Mouse (Mus musculus): ENCODE results near the gene Zfp384.

Zfp384 gene

DNA sequence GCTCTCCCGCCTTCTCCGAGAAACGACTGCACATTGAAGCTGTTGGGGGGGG lies at the start of gene Zfp384:
TSS of gene Zfp384 (plus strand) at position 17 of the 52 bp plus-strand sequence.
- DNase-seq (ENCODE audit: inconsistent ontology term): no peak

DNA sequence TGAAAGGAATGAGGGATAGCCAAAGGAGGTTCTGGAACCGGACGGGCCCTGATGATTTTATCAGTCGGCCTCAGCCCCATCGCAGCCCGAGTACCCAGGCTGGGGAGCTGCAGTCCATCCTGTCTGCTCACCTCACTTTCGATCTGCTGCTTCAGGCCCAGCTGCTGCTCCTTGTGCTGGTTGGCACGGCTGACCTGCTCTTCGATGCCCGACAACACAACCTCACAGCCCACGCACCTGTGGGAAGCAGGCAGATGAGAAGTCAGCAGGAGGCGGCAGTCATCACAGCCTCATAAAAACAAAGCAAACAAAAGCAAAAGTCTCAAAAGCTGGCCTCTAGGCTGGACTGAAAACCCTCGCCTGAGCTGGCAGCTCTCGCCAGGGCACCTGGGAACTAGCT lies 49.0 kb upstream of the Zfp384 start:
- DNase-seq (ENCODE audit: inconsistent ontology term): no peak

DNA sequence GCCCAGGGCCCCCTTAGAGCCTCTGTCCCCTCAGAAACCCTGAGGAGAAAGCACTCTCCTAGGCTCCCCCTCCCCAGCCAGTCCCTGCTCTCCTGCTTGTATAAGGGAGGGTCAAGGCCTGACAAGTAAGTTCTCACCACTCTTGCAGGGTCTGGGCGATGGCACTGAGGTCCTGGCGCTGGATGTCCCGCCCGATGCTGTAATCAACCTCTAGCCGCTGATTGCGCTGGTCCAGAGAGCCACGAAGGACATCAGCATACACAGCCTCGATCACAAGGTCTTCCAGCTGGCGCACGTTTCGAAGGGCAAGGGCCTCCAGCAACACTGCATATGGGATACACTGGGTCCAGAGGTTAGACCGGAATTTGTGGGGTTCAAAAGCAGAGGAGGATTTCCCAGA lies 47.9 kb upstream of the Zfp384 start:
- DNase-seq (ENCODE audit: inconsistent ontology term): no peak

DNA sequence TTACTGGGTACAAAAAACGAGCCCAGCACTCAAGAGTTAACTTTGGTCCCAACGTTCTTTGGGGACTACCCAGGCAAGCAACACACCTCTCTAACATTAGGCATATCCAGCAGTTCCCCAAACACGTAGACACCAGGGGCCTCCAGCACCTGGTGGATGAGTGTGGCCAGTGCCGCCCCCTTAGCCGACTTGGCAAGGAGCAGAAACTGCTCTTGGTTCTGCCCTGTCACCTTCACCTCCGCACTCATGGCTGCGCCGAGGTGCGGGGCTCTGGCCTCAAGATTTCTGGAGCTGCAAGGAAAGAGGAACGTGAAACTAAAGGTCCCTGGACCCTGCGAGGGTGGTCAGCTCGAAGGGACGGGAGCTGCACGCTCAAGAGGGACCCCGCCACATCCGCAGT lies 44.3 kb upstream of the Zfp384 start:
- DNase-seq (ENCODE audit: inconsistent ontology term): no peak

DNA sequence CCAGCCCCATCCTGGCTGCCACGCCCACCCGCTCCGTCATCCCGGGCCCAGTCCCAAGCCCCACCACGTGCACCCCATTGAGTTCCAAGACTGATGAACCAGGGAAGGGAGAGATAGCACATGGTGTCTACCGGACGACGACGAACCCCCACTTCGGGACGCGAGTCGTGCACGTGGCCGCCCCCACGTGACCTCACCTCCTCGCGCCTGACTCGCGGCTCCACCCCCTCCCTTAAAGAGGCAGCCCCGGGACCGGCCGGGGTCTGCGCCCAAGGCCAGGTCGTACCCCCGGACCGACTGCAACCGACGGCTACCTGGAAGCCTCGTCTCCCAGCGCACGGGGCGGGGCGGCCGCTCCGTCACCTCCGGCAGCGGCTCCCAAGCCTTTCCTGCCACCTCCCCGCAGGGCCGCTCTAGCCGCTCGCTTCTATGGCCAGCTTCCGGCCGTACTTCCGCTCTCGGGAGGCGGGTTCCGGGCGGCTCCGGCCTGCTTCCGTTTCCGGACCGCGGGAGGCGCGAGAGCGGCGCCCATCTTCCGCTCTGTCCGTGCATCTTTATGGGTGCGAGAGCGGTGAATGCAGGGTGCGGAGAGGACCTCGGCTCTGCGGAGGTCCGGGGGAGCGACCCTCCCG lies 43.7 kb upstream of the Zfp384 start, which contains the start of gene Cops7a:
TSS of gene Cops7a (minus strand) at position 451 of the 632 bp plus-strand sequence.
- DNase-seq (ENCODE audit: inconsistent ontology term): peak; percentile 96

DNA sequence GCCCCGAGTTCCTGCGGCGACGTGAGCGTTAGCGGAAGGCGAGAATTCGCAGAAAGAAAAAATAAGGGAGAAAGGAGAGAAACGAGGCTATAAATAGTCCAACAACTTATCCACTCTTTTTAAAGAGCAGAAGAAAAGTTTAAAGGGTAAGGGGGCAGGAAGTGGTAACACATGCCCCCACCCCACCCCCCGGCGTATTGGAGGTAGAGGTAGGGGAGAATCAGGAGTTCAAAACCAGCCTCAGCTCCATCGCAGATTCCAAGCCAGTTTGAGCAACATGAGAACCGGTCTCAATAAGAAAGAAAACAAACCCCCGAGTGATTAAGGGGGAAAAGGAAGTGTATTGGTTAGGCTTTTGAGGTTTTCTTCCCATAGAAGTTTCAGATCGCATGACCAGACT lies 43.2 kb upstream of the Zfp384 start:
- DNase-seq (ENCODE audit: inconsistent ontology term): no peak

DNA sequence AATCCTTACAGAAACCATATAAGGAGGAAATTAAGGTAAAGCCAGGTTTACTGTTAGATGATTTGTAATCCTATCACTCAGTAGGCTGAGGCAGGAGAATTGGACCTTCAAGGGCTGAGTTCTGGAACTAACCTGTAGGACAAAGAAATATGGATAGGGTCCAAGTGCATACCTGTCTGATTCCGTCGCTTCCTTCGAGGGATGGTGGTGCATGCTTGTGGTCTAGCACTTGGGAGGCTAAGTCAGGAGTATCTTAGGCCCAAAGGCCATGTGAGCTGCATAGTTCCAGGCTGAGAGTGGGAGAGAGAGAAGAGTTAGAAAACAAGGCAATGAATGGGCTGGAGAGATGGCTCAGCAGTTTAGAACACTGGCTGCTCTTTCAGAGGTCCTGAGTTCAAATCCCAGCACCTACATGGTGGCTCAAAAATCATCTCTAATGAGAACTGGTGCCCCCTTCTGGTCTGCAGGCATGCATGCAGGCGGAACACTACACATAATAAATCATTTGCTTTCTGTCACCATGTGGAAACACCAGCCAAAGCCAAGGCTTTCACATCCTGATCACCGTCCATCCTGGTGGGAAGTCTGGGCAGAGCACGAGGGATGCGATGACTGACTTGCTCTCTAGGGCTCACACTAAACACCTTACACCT lies 42.4 kb upstream of the Zfp384 start:
- no peak for DNase-seq (ENCODE audit: inconsistent ontology term)

DNA sequence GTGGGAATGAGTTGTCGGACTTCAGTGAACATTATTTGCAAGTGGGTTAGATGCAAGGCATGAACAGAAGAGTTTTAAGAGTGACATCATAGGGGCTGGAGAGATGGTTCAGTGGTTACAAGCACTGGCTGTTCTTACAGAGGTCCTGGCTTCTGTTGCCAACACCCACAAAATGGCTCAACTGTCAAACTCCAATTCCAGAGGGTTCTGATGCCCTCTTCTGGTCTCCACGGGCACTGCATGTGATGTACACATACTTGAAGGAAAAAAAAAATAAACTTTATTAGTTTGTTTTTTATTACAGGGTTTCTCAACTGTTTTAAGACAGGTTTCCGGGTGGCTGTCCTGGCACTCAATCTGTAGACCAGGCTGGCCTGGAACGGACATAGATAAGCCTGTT lies 41.2 kb upstream of the Zfp384 start:
- peak; percentile 7 for DNase-seq (ENCODE audit: inconsistent ontology term)

DNA sequence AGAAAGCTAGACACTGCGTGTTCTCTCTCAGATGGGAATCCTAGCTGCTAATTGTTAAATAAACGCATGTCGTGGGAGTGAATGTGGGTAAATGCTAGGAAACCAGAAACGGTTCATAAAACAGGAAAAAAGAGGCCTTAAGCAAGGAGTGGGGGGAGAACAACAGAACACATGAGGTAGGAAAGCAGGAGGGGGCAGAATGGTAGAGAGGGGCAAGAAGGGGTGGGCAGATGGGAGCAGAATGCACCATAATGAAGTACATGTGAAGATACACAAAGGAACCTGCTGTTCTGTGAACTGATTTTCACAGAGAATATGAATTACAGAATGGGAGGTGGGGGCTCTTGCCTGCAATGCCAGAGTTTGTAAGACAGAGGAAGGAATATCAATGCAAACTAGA lies 16.7 kb upstream of the Zfp384 start:
- no peak for DNase-seq (ENCODE audit: inconsistent ontology term)

DNA sequence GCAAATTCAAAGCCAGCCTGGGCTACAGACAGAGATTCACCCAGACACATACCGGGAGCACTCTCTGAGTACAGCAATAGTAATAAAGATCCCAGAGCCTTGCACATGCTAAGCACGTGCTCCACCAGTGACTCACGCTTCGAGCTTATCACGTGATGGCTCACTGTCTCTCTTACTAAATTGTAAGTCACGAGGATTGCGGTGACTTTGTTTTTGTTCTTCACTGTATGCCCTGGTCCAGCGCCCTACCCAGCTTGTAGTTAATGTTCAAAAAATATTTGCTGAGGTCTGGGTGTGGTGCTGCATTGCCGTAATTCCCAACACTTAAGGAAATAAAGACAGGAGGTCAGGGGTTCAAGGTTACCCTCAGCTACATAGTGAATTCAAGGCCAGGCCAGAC lies 15.6 kb upstream of the Zfp384 start:
- DNase-seq (ENCODE audit: inconsistent ontology term): no peak

DNA sequence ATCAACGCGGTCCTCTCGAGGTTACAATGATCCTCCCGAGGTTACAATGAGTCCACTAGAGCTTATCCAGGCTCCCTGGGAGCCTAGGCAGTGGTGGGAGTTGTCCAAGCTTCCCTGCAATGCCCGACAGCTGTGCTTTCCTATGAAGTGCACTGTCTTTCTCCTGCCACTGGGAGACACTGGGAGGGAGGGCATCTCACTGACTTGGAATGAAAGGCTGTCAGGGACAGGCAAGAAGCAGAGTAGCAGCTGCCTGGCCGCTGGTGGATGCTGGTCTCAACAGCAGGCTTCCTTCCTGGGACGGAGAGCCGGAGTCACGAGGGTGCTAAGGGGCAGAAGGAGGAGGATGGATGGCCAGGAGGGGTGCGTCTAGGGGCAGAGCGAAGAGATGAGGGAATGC lies 15.1 kb upstream of the Zfp384 start:
- DNase-seq (ENCODE audit: inconsistent ontology term): peak; percentile 43

DNA sequence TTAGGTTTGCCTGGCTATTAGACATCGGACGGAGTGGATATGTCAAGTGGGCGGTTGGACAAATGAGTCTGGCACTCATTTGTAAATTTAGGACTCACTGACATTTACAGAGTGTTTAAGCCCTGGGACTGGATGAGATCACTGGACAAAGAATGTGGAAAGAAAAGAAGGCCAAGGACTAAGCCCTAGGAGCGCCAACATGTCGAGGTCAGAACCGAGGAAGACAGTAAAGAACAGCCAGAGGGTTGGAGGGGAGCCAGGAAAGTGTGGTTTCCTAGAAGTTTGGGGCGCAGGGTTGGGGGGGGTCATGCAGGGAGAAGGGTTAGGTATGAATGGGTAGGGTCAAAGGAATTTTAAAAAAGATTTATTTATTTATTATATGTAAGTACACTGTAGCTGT lies 13.7 kb upstream of the Zfp384 start:
- DNase-seq (ENCODE audit: inconsistent ontology term): peak; percentile 33

DNA sequence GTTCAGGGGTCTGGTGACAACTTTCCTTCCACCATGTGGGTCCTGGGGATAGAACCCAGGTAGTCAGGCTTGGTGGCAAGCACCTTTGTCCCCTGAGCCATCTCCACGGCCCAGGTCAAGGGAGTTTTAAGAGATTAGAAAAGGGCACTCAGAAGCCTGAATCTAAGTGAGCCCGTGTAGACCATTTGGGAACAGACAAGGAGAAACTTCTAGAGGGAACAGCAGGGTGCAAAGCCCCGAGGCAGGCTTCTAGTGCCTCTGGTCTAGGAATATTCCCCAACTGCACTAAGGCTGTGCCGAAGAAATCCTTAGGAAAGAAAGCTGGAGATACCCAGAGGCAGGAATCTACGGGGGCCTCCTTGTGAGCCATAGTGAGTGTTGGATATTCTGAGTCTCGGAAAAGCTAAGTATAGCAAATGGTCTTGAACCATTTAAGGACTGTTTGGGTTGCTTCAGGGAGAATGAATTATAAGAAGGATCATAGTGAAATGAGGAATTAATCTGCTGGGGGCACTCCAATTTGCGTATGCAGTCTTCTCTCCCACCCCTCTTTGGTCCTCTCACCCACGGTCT lies 13.0 kb upstream of the Zfp384 start:
- DNase-seq (ENCODE audit: inconsistent ontology term): no peak

DNA sequence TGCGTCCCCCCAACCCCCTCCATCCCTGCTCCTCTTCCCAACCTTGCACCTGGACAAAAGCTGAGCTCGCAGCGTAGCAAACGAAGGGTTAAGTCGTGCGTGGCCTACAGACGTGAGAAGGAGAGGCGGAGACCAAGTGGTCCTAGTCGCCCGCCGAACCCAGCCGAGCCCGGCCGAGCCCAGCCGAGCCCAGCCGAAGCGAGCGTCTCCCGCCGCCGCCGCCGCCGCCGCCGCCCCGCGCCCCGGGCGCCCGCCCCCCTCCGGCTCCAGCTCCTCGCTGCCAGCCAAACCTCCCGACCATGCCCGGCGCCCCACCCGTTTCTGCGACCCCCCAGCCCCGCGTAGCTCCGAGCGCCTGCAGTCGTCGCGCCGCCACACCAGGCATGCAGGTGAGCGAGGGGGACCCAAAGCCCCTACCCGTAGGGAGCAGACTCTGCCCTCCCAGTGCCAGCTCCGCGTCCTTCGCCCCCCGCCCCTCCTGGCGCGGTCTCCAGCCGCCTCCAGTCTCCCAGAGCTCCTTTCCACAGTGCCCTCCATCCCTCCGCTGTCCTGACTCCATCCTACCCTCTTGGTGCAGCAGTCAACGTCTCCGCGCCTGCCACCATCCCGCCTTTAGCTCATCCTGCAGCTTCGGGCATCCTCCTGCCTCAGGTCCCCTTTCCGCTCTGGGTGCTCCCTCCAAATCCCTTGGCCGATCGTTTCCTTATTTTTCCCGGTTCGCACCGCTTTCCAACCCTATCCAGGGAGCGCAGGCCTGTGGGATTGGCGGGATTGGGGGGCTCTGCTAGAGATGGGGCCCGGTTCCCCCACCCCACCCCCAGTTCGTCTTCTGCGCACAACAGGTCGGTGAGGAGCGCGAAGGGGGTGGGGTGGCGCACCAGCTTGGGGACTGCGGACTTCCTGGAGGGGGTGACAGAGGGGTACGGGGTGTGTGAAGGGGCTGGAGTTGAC lies 12.1 kb upstream of the Zfp384 start, which contains the start of gene Pianp:
TSS of gene Pianp (plus strand) at position 144 of the 951 bp plus-strand sequence.
- peak; percentile 72 for DNase-seq (ENCODE audit: inconsistent ontology term)

DNA sequence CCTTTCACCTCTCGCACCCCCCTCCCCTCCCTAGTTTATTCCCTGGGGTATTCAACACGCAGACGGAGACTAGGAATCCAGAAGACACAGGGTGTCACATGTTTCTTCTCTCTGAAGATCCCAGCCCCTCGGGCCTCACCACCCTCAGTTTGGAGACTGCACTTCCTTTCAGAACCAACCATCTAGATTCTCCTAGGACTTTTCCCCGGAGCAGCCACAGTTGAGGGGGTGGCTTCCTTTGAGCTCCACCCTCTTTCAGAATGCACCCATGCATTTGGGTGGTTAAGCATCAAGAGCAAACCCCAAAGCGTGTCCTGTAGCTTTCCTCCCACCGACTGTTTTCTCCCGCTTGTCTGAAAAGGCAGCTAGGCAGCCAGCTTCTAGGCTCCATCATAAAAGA lies 10.9 kb upstream of the Zfp384 start:
- no peak for DNase-seq (ENCODE audit: inconsistent ontology term)

DNA sequence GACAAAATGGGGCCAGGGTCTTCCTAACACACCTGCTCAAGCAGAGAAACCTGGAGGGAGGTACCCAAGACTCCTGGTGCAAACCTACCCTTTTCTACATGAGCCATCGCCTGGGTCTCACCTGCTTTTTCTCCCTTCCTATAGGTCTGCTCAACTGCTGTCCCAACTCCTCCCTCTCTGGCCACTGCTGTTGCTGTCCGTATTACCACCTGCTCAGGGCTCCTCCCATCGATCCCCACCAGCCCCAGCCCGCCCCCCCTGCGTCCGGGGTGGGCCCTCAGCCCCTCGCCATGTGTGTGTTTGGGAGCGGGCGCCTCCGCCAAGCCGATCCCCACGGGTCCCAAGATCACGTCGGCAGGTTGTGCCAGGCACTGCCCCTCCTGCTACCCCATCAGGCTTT lies 9.9 kb upstream of the Zfp384 start:
- DNase-seq (ENCODE audit: inconsistent ontology term): no peak

DNA sequence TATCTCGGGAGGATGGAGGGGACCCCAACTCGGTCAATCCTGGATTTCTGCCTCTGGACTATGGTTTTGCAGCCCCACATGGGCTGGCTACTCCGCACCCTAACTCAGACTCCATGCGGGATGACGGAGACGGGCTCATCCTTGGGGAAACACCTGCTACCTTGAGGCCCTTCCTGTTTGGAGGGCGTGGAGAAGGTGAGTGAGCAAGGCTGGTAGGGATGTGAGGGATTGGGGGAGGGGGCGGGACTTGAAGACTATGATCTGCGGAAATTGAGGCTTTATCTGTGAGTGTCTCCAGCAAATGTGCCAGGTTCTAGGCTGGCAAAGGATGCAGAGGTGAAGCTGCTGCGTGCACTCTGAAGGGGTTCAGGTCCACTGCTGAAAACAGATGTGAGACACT lies 9.4 kb upstream of the Zfp384 start:
- DNase-seq (ENCODE audit: inconsistent ontology term): no peak

DNA sequence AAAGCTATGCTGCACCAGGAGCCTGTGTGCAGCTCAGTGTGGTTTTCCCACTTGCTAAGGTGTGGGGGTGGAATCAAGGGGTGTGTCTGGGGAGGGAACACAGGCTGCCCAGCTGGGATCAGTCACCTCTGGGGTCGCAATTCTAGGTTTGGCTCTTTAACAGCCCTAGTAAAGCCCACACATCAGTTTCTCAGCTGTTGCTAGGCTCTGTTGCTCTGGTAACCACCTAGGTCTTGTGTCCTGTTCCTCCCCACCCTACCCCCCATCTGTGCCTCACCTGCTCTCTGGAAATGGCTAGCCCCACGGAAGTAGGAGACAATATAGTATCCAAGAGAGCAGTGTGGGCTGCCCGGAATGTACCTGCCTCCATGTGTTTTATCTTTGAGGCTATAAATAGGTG lies 5.2 kb upstream of the Zfp384 start:
- no peak for DNase-seq (ENCODE audit: inconsistent ontology term)

DNA sequence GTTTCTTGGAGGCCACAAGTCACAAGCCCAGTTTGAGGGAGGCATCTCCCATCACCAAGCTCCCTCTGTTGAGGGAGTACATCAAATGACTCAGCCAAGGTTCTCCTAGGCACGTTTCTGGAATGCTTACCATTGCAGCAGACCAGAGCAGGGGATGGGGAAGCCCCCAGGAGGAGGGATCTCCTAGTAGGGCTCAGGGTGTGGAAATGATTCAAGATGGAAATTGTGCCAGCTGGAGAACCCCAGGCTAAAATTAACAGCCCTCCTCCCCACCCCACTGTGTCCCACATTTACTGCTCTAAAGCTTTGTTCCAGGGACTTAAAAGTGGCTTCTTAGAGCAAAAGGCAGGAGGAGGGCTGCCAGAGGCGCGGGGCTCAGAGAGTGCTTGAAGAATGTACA lies 3.9 kb upstream of the Zfp384 start:
- DNase-seq (ENCODE audit: inconsistent ontology term): no peak

DNA sequence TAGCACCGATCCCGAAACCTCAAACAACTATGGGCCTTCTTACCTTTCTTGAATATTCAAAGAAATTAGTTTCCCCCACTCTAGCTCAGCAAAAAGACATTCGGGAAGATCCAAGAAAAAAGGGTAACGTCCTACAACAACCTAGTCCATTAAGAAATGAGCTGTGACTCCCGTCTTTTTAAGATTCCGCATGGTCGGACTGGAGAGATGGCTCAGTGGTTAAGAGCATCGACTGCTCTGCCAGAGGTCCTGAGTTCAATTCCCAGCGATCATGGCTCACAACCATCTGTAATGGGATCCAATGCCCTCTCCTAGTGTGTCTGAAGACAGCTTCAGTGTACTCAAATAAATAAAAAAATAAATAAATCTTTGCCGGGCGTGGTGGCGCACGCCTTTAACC lies 885 bp upstream of the Zfp384 start:
- DNase-seq (ENCODE audit: inconsistent ontology term): no peak

DNA sequence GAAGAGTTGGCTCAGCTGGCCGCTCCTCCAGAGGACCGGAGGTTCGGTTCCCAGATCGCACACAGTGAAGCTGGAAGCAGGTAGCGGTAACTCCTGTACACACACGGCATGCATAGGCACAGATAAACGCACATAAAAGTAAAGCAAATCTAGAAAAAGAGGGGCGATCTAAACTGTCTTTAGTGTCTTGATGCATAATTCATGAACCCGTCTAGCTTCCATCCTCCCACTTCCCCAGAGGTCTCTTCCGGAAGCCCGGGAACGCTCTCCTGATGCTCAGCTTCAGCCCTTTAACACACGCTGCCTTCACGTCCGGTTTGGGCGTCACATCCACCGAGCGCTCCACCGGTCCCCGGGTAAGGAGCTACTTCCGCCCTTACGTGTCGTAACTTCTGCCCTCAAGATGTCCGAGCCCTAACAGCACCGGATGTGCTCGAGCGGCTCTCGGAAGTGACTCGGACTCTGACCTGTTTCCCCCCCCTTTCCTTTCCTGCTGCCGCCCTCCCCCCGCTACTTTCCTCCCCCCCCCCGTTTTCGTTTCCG lies 288 bp upstream of the Zfp384 start:
- peak; percentile 98 for DNase-seq (ENCODE audit: inconsistent ontology term)

DNA sequence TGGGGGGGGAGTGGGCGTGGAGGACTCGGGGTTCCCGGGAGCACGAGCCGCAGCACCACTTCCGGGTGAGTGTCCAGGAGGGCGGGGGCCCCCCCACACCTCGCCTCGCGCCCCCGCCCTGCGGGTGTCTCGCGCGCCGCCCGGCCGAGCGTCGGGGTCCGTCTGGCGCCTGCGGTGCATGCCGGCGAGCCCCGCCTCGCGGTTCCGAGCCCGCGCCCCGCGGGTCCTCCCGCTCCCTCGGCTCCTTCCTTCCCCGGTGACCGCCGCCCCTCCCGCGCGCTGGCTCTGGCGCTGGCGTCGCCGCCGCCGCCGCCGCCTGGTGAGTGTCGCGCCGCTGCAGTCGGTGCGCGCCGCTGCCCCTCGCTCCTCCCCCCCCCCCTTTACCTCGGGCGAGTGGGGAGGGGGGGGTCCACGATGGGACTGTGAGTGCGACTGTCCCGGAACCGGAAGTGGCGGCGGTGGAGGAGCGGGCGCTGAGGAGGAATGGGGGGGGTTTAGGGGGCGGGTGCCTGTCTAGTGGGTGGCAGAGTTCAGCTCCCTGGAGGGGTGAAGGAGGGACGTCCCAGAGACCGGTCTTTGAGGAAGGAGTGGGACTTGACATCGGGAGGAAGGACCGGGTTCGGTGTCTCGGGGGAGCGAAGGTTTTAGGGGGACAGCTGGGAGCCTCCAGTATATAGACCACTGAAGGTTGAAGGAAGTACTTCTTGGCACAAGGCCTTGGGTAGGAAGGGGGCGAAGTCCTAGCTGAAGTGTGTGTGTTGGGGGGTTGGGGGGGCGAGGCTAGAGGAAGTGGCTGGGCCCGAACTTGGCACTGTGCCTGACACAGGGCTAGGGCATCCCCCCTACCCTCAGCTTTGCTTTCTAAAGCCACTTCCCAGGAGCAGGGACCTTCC lies 482 bp downstream of the Zfp384 start:
- peak; percentile 94 for DNase-seq (ENCODE audit: inconsistent ontology term)

All from Muller cell, postnatal 12 days (primary cell).